Mouse (Mus musculus) midbrain, embryonic 14.5 days (tissue): ENCODE measurements around the gene Tcte2. TPM values are rescaled to one million over a fixed set of nuclear protein-coding genes. Genes with fewer than 3 reads are reported as not detected.

Source experiments
- ATAC-seq: fragments of 200-750 bp; cut with Nextera tagmentation; 2 replicates; pipeline ENCODE4 v1.8.0; 2017; ENCODE audit warnings: moderate number of reproducible peaks, moderate library complexity; ENCODE audit not compliant: low FRiP score, low TSS enrichment
- DNase-seq: peaks from one replicate; pipeline ENCODE4 v3.0.0-alpha.2; 2015
- H3K27ac ChIP-seq: fragments of 300-500 bp; sonication (generic); replicated peaks from 2 replicates; pipeline ENCODE4 v1.5.1; 2014; ENCODE audit warnings: mild to moderate bottlenecking, low read depth, low read length, moderate library complexity
- H3K27me3 ChIP-seq: fragments of 300-500 bp; sonication (generic); 2 replicates; pipeline ENCODE4 v1.6.1; 2014; ENCODE audit warnings: low read length, control low read depth, mixed read lengths; ENCODE audit not compliant: control insufficient read depth, insufficient read depth
- H3K36me3 ChIP-seq: fragments of 300-500 bp; sonication (generic); 2 replicates; pipeline ENCODE4 v1.6.1; 2014; ENCODE audit warnings: low read length, control low read depth; ENCODE audit not compliant: control insufficient read depth, insufficient read depth
- H3K4me1 ChIP-seq: fragments of 300-500 bp; sonication (generic); 2 replicates; pipeline ENCODE4 v1.6.1; 2014; ENCODE audit warnings: mild to moderate bottlenecking, antibody characterized with exemption, low read length, control low read depth; ENCODE audit not compliant: control insufficient read depth, insufficient read depth
- H3K4me2 ChIP-seq: fragments of 300-500 bp; sonication (generic); 2 replicates; pipeline ENCODE4 v1.6.1; 2014; ENCODE audit warnings: mild to moderate bottlenecking, low read length, moderate library complexity
- H3K4me3 ChIP-seq: fragments of 300-500 bp; sonication (generic); replicated peaks from 2 replicates; pipeline ENCODE4 v1.5.1; 2014; ENCODE audit warnings: low read depth, low read length
- H3K9ac ChIP-seq: fragments of 300-500 bp; sonication (generic); replicated peaks from 2 replicates; pipeline ENCODE4 v1.6.1; 2014; ENCODE audit warnings: mild to moderate bottlenecking, low read length, moderate library complexity
- H3K9me3 ChIP-seq: fragments of 300-500 bp; sonication (generic); 2 replicates; pipeline ENCODE4 v1.6.1; 2016; ENCODE audit warnings: low read length, control low read depth, mixed read lengths; ENCODE audit not compliant: control insufficient read depth
- WGBS: fragments of 180-500 bp; shearing (Covaris S2); extraction: QIAGEN DNeasy Blood & Tissue Kit; methylation state at CpG from one replicate; pipeline ENCODE4 v1.1.7; 2014; 5-methylcytosine and 5-hydroxymethylcytosine counted together
- polyA plus RNA-seq: library from polyadenylated mRNA; unstranded; fragments of >200 nt; fragmentation: Nextera tagmentation; extraction: Ambion mirVana; gene quantifications from 2 replicates; pipeline ENCODE4 v1.2.1, GENCODE M21; 2014

Gene Tcte2
- polyA plus RNA-seq, 1 experiment from 2014 or later: 23.0 TPM

DNA sequence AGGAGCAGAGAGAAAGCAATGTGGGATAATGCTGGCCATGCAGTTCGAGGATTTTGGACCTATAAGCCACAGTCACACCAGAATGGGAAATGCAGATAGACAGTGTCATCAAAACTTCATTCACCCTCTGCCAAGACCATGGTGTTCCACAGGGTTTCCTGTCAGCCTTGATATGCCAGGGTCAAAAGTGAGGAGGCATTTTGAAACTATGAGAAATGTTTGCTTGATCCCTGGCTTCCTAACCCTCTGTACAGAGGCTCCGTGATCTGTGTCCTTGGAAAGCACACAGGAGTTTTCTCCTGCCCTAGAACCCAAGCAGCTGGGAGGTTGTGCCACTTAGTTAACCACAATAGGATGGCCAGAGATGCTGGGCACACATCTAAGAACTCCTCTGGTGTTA, 40.3 kb downstream of the Tcte2 start:
- H3K36me3 ChIP-seq: no peaks in the 10 kb centered on the region
- peak overlapping the region; percentile 65; the same call in 1 of the 2 replicates for H3K27ac ChIP-seq
- peaks cover 18% of the 10 kb centered on the region for H3K4me1 ChIP-seq
- H3K4me3 ChIP-seq: no peak overlapping the region
- no peak overlapping the region for H3K4me2 ChIP-seq
- H3K9ac ChIP-seq: no peak overlapping the region
- no peaks in the 10 kb centered on the region for H3K9me3 ChIP-seq
- no peak for ATAC-seq
- H3K27me3 ChIP-seq: no peaks in the 10 kb centered on the region
- DNase-seq: no peak
- WGBS: 91% methylated on average over 2 of the region's 2 CpGs

DNA sequence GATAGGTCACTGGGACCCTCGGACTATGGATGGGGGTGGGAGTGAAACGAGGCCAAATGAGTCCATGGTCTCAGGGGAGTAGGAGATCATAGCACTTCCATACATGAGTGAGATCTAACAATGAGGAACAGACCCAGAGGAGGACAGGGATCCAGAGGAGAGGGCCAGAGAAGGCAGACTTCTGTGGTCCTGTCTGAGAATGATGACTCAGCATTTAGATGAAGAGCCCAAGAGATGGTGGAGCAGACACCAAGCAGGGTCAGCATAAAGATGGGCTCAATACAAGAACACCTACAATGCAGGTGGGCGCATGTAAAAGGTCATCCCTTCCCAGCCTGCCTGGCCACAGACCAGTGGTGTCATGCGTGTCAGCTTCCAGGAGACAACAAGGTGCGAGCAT, 41.4 kb downstream of the Tcte2 start:
- DNase-seq: no peak
- no peaks in the 10 kb centered on the region for H3K36me3 ChIP-seq
- H3K9ac ChIP-seq: no peak overlapping the region
- peaks cover 17% of the 10 kb centered on the region for H3K4me1 ChIP-seq
- H3K27me3 ChIP-seq: no peaks in the 10 kb centered on the region
- no peak overlapping the region for H3K4me3 ChIP-seq
- no peak overlapping the region for H3K27ac ChIP-seq
- ATAC-seq: no peak
- H3K9me3 ChIP-seq: no peaks in the 10 kb centered on the region
- H3K4me2 ChIP-seq: no peak overlapping the region
- WGBS: 94% methylated on average over 5 of the region's 5 CpGs

GRCm38 (mm10) chr17:13717428-13717827, 44.2 kb downstream of the Tcte2 start:
- Histone ChIP-seq H3K4me3 (no peak overlapping the region), H3K36me3 (no peaks in the 10 kb centered on the region), H3K4me1 (no peaks in the 10 kb centered on the region; the same call in 1 of the 2 replicates), H3K9ac (no peak overlapping the region), H3K27me3 (no peaks in the 10 kb centered on the region), H3K4me2 (no peak overlapping the region), H3K9me3 (no peaks in the 10 kb centered on the region), H3K27ac (no peak overlapping the region)
- DNase-seq (no peak), ATAC-seq (no peak)
- 86% methylated on average over 11 of the region's 11 CpGs for WGBS

DNA sequence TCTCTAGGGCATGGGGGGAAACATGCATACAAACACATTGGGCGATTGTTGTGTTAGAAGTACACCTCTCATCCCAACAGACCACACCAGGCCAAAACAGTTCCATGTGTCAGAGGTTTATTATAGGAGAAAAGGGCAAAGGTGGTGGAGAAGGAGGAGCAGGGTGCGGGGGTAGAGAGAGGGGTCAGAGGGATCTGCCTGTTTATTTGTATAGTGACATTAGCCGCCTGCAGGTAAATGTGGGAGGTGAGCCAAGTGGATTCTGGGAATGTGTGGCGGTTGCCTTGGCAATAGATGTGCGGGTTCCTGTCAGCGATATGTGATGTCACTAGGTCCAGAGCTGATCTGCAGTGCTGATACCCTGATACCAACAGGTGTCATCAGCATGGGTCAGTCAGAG, 45.3 kb downstream of the Tcte2 start:
- 97% methylated on average over 6 of the region's 6 CpGs for WGBS

DNA sequence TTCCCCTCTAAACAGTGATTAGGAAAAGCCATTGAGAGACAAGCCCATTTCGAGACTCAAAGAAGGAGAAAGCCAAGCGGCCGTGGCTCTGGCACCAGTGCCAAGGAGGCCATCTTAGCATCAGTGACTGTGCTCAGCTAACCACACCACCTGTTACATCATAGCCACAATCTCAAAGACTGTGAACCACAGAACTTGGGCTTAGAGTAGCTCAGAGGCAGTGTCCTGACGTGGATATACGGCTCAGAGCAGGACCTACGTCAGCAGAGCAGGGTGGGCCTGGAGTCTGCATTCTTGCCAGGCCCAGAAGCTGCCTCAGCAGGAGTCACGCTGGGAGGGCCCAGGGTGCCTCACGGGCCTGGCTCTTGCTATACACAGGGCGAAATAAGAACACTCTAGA, 46.1 kb downstream of the Tcte2 start:
- Histone ChIP-seq H3K27me3 (no peaks in the 10 kb centered on the region), H3K4me2 (no peak overlapping the region), H3K27ac (no peak overlapping the region), H3K9me3 (no peaks in the 10 kb centered on the region), H3K4me3 (no peak overlapping the region), H3K4me1 (no peaks in the 10 kb centered on the region), H3K36me3 (no peaks in the 10 kb centered on the region), H3K9ac (no peak overlapping the region)
- WGBS: 72% methylated on average over 9 of the region's 9 CpGs
- no peak for ATAC-seq
- no peak for DNase-seq

More for the DNA sequence above, 45.3 kb downstream of the Tcte2 start:
- DNase-seq (no peak), ATAC-seq (no peak)
- Histone ChIP-seq H3K4me1 (no peaks in the 10 kb centered on the region), H3K27me3 (no peaks in the 10 kb centered on the region), H3K9me3 (no peaks in the 10 kb centered on the region), H3K4me3 (no peak overlapping the region), H3K36me3 (no peaks in the 10 kb centered on the region), H3K27ac (no peak overlapping the region), H3K4me2 (no peak overlapping the region), H3K9ac (no peak overlapping the region)

- Histone ChIP-seq H3K9ac (no peak overlapping the region), H3K27ac (no peak overlapping the region), H3K4me2 (no peak overlapping the region), H3K4me1 (no peaks in the 10 kb centered on the region), H3K9me3 (no peaks in the 10 kb centered on the region), H3K27me3 (no peaks in the 10 kb centered on the region), H3K36me3 (no peaks in the 10 kb centered on the region), H3K4me3 (no peak overlapping the region)
- ATAC-seq (no peak), DNase-seq (no peak)
- 79% methylated on average over 4 of the region's 4 CpGs for WGBS
These were observed 47.0 kb downstream of the Tcte2 start for GRCm38 (mm10) chr17:13714654-13715053.

DNA sequence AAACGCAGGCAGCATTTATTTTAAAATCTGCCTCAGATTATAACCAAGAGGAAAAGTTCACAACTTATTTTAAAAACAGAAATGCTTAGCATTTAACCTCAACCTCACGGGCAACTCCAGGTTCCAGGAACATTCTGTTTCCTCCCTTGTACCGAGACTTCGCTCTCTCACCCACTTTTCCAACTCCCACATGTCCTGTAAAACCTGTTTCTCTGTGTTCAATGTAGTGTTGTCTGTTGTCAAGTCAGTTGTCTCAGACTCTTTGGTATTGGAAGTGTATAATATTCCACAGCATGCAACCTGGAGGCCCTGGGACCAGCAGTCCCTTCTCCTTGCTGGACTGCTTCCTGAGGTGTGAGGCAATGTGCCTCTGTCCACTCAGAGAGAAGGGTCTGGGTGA, 47.5 kb downstream of the Tcte2 start:
- 94% methylated on average over 4 of the region's 4 CpGs for WGBS
- Histone ChIP-seq H3K27ac (no peak overlapping the region), H3K4me2 (no peak overlapping the region), H3K36me3 (no peaks in the 10 kb centered on the region), H3K4me1 (no peaks in the 10 kb centered on the region), H3K9ac (no peak overlapping the region), H3K27me3 (no peaks in the 10 kb centered on the region), H3K9me3 (no peaks in the 10 kb centered on the region), H3K4me3 (no peak overlapping the region)
- ATAC-seq (no peak), DNase-seq (no peak)

GRCm38 (mm10) chr17:13712518-13712917, 49.1 kb downstream of the Tcte2 start:
- DNase-seq (no peak), ATAC-seq (peak; percentile 38; the same call in 1 of the 2 replicates)
- WGBS: 81% methylated on average over 3 of the region's 3 CpGs
- Histone ChIP-seq H3K27me3 (no peaks in the 10 kb centered on the region), H3K4me2 (no peak overlapping the region), H3K9ac (no peak overlapping the region), H3K4me1 (no peaks in the 10 kb centered on the region), H3K36me3 (no peaks in the 10 kb centered on the region), H3K27ac (peak overlapping the region; percentile 56), H3K9me3 (no peaks in the 10 kb centered on the region), H3K4me3 (no peak overlapping the region)

DNA sequence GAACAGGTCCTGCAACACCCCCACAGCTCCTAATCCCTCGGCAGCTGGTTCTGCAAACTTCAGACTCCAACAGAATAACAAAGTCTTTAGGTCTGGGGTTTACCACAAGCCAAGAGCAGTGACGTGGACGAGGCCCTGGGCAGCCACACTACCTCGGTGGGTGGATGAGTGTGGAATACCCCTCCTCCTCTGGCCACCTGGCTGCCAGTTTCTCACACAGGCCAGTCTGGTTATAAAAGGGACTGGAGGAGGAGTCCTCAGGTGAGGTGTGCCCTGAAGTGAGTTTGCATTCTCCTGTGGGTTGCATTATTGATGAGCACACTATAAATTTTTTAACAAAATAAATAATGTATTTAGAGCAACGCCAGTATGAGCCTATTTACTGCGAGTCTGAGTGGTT, 49.5 kb downstream of the Tcte2 start:
- Histone ChIP-seq H3K4me3 (no peak overlapping the region), H3K27me3 (no peaks in the 10 kb centered on the region), H3K4me2 (no peak overlapping the region), H3K27ac (peak overlapping the region; percentile 56; the same call in 1 of the 2 replicates), H3K9ac (no peak overlapping the region), H3K36me3 (no peaks in the 10 kb centered on the region), H3K9me3 (no peaks in the 10 kb centered on the region), H3K4me1 (no peaks in the 10 kb centered on the region)
- ATAC-seq: peak; percentile 78; the same call in 1 of the 2 replicates
- 59% methylated on average over 6 of the region's 6 CpGs for WGBS
- DNase-seq: peak; percentile 42
